Mouse (Mus musculus) urinary bladder, postnatal 14 days (tissue): ENCODE measurements at regions not wholly inside any gene's neighbourhood (a gene's known extent, or its start where the extent isn't known, plus 50 kb on each side); places are given as distances from the start of the nearest gene placed in this dataset.

Experiments
- DNase-seq: peaks from one replicate; pipeline ENCODE4 v3.0.0; 2021; ENCODE audit warnings: low spot score

- DNase-seq = peak; percentile 7
Observed at GRCm38 (mm10) chr11:25538641-25539258, 671.8 kb downstream of the 5730522E02Rik start.

GRCm38 (mm10) chr11:25536069-25536468, 674.5 kb downstream of the 5730522E02Rik start:
- DNase-seq = no peak

GRCm38 (mm10) chr11:25533081-25533480, 677.5 kb downstream of the 5730522E02Rik start:
- no peak for DNase-seq

- no peak for DNase-seq
Observed at GRCm38 (mm10) chr11:25531668-25532398, 678.7 kb downstream of the 5730522E02Rik start.

GRCm38 (mm10) chr11:25528056-25528455, 682.5 kb downstream of the 5730522E02Rik start:
- no peak for DNase-seq

GRCm38 (mm10) chr11:25518903-25519302, 691.7 kb downstream of the 5730522E02Rik start:
- no peak for DNase-seq

GRCm38 (mm10) chr11:25518131-25518530, 692.4 kb downstream of the 5730522E02Rik start:
- no peak for DNase-seq

GRCm38 (mm10) chr11:25505500-25505899, 705.1 kb downstream of the 5730522E02Rik start:
- no peak for DNase-seq

- no peak for DNase-seq
Observed at GRCm38 (mm10) chr11:25473682-25474365, 736.7 kb downstream of the 5730522E02Rik start.

GRCm38 (mm10) chr11:25469819-25470218, 740.7 kb downstream of the 5730522E02Rik start:
- no peak for DNase-seq

- no peak for DNase-seq
Observed at GRCm38 (mm10) chr11:25437206-25437605, 773.4 kb downstream of the 5730522E02Rik start.

- no peak for DNase-seq
Observed at GRCm38 (mm10) chr11:25435645-25436044, 774.9 kb downstream of the 5730522E02Rik start.

GRCm38 (mm10) chr11:25423186-25423585, 787.4 kb downstream of the 5730522E02Rik start:
- DNase-seq = no peak

GRCm38 (mm10) chr11:25421486-25421885, 789.1 kb downstream of the 5730522E02Rik start:
- DNase-seq = no peak

GRCm38 (mm10) chr11:25410403-25411090, 800.0 kb downstream of the 5730522E02Rik start:
- DNase-seq = no peak

GRCm38 (mm10) chr11:25391649-25392048, 818.9 kb downstream of the 5730522E02Rik start:
- no peak for DNase-seq

- no peak for DNase-seq
Observed at GRCm38 (mm10) chr11:25367111-25367510, 843.5 kb downstream of the 5730522E02Rik start.

GRCm38 (mm10) chr11:25365433-25365832, 845.1 kb downstream of the 5730522E02Rik start:
- DNase-seq = no peak

- no peak for DNase-seq
Observed at GRCm38 (mm10) chr11:25359723-25360122, 850.8 kb downstream of the 5730522E02Rik start.

- DNase-seq = no peak
Observed at GRCm38 (mm10) chr11:25357717-25358411, 852.7 kb downstream of the 5730522E02Rik start.

GRCm38 (mm10) chr11:25356671-25357586, 853.6 kb downstream of the 5730522E02Rik start:
- DNase-seq = no peak
